Comparison of ENCODE assay signal across 8 mouse cellular contexts in genomic region chrX:99819936-99820789, GRCm38 (mm10). TPM values are rescaled to one million over a fixed set of nuclear protein-coding genes. Genes with fewer than 3 reads are reported as not detected.
DNase-seq lines count a peak whose midpoint lies in the region; ATAC-seq and TF ChIP-seq lines count a peak whose summit lies in the region.

No protein-coding gene starts in this region.

- no peak overlapping the region for H3K9ac ChIP-seq in heart, postnatal 0 days (replicated peaks; ENCODE audit: low read depth, low read length)
- H3K9ac ChIP-seq in lung, postnatal 0 days (replicated peaks; ENCODE audit: low read depth) = no peak overlapping the region
- no peak overlapping the region for H3K9ac ChIP-seq in stomach, embryonic 14.5 days (replicated peaks; ENCODE audit: low read depth, low read length)

- no peak overlapping the region for H3K27ac ChIP-seq in heart, postnatal 0 days (ENCODE audit: low read depth)
- no peak overlapping the region for H3K27ac ChIP-seq in lung, postnatal 0 days (ENCODE audit: low read length)
- no peak overlapping the region for H3K27ac ChIP-seq in stomach, embryonic 14.5 days (ENCODE audit: low read length)

- no peak for TF ChIP-seq CTCF in lung, adult 2 months (IDR thresholded peaks at IDR 0.05; ENCODE audit: insufficient read depth, low read length)
- TF ChIP-seq CTCF in heart, postnatal 0 days (IDR thresholded peaks at IDR 0.05; ENCODE audit: low read depth) = no peak
- no peak for TF ChIP-seq CTCF in lung, postnatal 0 days (IDR thresholded peaks at IDR 0.05)

- no peaks in the 10 kb centered on the region for H3K9me3 ChIP-seq in heart, postnatal 0 days (replicated peaks; ENCODE audit: control insufficient read depth, low read length)
- H3K9me3 ChIP-seq in lung, postnatal 0 days (ENCODE audit: low read length) = no peaks in the 10 kb centered on the region
- no peaks in the 10 kb centered on the region for H3K9me3 ChIP-seq in stomach, embryonic 14.5 days (ENCODE audit: control insufficient read depth, low read depth, low read length)

- peak; percentile 13 for DNase-seq in lung, adult 2 months
- DNase-seq in lung, postnatal 25 days (ENCODE audit: low spot score) = no peak
- peak; percentile 79 for DNase-seq in cerebellum, adult 9-11 months
- DNase-seq in heart, postnatal 0 days (ENCODE audit: low spot score) = no peak
- peak; percentile 45 for DNase-seq in layer of hippocampus, adult 9-11 months
- DNase-seq in lung, postnatal 0 days (ENCODE audit: low spot score) = peak; percentile 5
- DNase-seq in adipocyte (ENCODE audit: low spot score) = no peak

- H3K4me2 ChIP-seq in heart, postnatal 0 days (ENCODE audit: low read depth, low read length) = peak overlapping the region; percentile 65
- H3K4me2 ChIP-seq in lung, postnatal 0 days (replicated peaks; ENCODE audit: low read depth, low read length) = peak overlapping the region; percentile 63
- peak overlapping the region; percentile 60 for H3K4me2 ChIP-seq in stomach, embryonic 14.5 days (replicated peaks; ENCODE audit: low read depth, low read length)

- 51% methylated on average over 103 of the region's 105 CpGs for WGBS in lung, adult 2 months
- WGBS in heart, postnatal 0 days = 28% methylated on average over 48 of the region's 105 CpGs
- WGBS in lung, postnatal 0 days = 20% methylated on average over 5 of the region's 105 CpGs
- 19% methylated on average over 84 of the region's 105 CpGs for WGBS in stomach, embryonic 14.5 days

- TF ChIP-seq POLR2A in lung, adult 2 months (IDR thresholded peaks at IDR 0.05; ENCODE audit: borderline replicate concordance, extremely low read depth, low read depth, low read length) = no peak

- H3K36me3 ChIP-seq in heart, postnatal 0 days (replicated peaks; ENCODE audit: control insufficient read depth, insufficient read depth, low read length) = no peaks in the 10 kb centered on the region
- no peaks in the 10 kb centered on the region for H3K36me3 ChIP-seq in lung, postnatal 0 days (ENCODE audit: insufficient read depth, low read length)
- no peaks in the 10 kb centered on the region for H3K36me3 ChIP-seq in stomach, embryonic 14.5 days (ENCODE audit: control insufficient read depth, insufficient read depth, low read length)

- ATAC-seq in heart, postnatal 0 days (ENCODE audit: insufficient read depth, low read depth) = peak; percentile 49; the same call in 1 of the 2 replicates
- ATAC-seq in lung, postnatal 0 days = peak; percentile 50
- ATAC-seq in stomach, embryonic 14.5 days (ENCODE audit: insufficient number of reproducible peaks, insufficient read depth, low FRiP score, low read depth) = peak; percentile 61; the same call in 1 of the 2 replicates

- H3K27me3 ChIP-seq in heart, postnatal 0 days (ENCODE audit: control insufficient read depth, insufficient read depth, low read length) = peaks cover 54% of the 10 kb centered on the region
- no peaks in the 10 kb centered on the region; the same call in 1 of the 2 replicates for H3K27me3 ChIP-seq in lung, postnatal 0 days (replicated peaks; ENCODE audit: insufficient read depth, low read length)
- H3K27me3 ChIP-seq in stomach, embryonic 14.5 days (ENCODE audit: control insufficient read depth, insufficient read depth, low read length) = peaks cover 18% of the 10 kb centered on the region; the same call in 1 of the 2 replicates

- no peaks in the 10 kb centered on the region for H3K4me1 ChIP-seq in lung, adult 2 months (ENCODE audit: control insufficient read depth, insufficient read depth, low read length)
- no peaks in the 10 kb centered on the region for H3K4me1 ChIP-seq in heart, postnatal 0 days (ENCODE audit: control insufficient read depth, insufficient read depth)
- H3K4me1 ChIP-seq in lung, postnatal 0 days (ENCODE audit: insufficient read depth, low read depth, low read length) = no peaks in the 10 kb centered on the region
- no peaks in the 10 kb centered on the region for H3K4me1 ChIP-seq in stomach, embryonic 14.5 days (ENCODE audit: control insufficient read depth, insufficient read depth, low read length)

- H3K4me3 ChIP-seq in lung, adult 2 months (replicated peaks; ENCODE audit: extremely low read depth, low read depth, low read length) = peak overlapping the region; percentile 3
- peak overlapping the region; percentile 45 for H3K4me3 ChIP-seq in heart, postnatal 0 days (ENCODE audit: low read depth, low read length)
- peak overlapping the region; percentile 31 for H3K4me3 ChIP-seq in lung, postnatal 0 days (ENCODE audit: low read depth, low read length)
- H3K4me3 ChIP-seq in stomach, embryonic 14.5 days (ENCODE audit: low read depth, low read length) = peak overlapping the region; percentile 43

- TF ChIP-seq EP300 in heart, postnatal 0 days (IDR thresholded peaks at IDR 0.05; ENCODE audit: low read depth) = no peak
- TF ChIP-seq EP300 in lung, postnatal 0 days (IDR thresholded peaks at IDR 0.05) = no peak

RNA-seq across cellular contexts. Expression of gene Tmem28, which starts 0.7 kb away (rescaled TPM):
- polyA plus RNA-seq in lung, adult 2 months (2012; rRNA removed) = 2.2 and 3.4 TPM in 2 replicates
- total RNA-seq in heart, postnatal 0 days (2014; rRNA removed; ENCODE audit: low replicate concordance) = not detected in 2 replicates
- not detected in 2 replicates for polyA plus RNA-seq in heart, postnatal 0 days (2015; fragmentation: Nextera tagmentation; extraction: Ambion mirVana)
- 0.02 TPM in 1 of 2 replicates, not detected in the other for polyA plus RNA-seq in lung, postnatal 0 days (2015; fragmentation: Nextera tagmentation; extraction: Ambion mirVana)
- 0.17 and 0.36 TPM in 2 replicates for polyA plus RNA-seq in stomach, embryonic 14.5 days (2014; fragmentation: Nextera tagmentation; extraction: Ambion mirVana)

Comparison
In these comparisons a context has a peak if more than half of its experiments do, and no peak if none do; other contexts are left out.
1. DNase-seq: peak in lung, adult 2 months (single experiment), cerebellum, adult 9-11 months (single experiment), layer of hippocampus, adult 9-11 months (single experiment) and lung, postnatal 0 days (single experiment); none in lung, postnatal 25 days (single experiment), heart, postnatal 0 days (single experiment) and adipocyte (single experiment).
2. Peak in every context shown above with its lines, with median percentiles within 50 percentile points of each other: H3K4me3 ChIP-seq, ATAC-seq and H3K4me2 ChIP-seq.